Mouse (Mus musculus) forebrain, embryonic 16.5 days (tissue): ENCODE data around the gene Adgrl3. TPM values are rescaled to one million over a fixed set of nuclear protein-coding genes. Genes with fewer than 3 reads are reported as not detected.

ENCODE experiments used
- ATAC-seq: fragments of 200-750 bp; cut with Nextera tagmentation; 2 replicates; pipeline ENCODE4 v1.8.0; 2017; ENCODE audit warnings: mild to moderate bottlenecking, moderate library complexity
- H3K27ac ChIP-seq: fragments of 300-500 bp; sonication (generic); 2 replicates; pipeline ENCODE4 v1.5.1; 2014; ENCODE audit warnings: low read length, control low read depth
- H3K27me3 ChIP-seq: fragments of 300-500 bp; sonication (generic); replicated peaks from 2 replicates; pipeline ENCODE4 v1.6.1; 2014; ENCODE audit warnings: low read length; ENCODE audit not compliant: control insufficient read depth, insufficient read depth
- H3K36me3 ChIP-seq: fragments of 300-500 bp; sonication (generic); 2 replicates; pipeline ENCODE4 v1.6.1; 2014; ENCODE audit not compliant: control insufficient read depth, insufficient read depth
- H3K4me1 ChIP-seq: fragments of 300-500 bp; sonication (generic); replicated peaks from 2 replicates; pipeline ENCODE4 v1.6.1; 2014; ENCODE audit warnings: low read length; ENCODE audit not compliant: control insufficient read depth, insufficient read depth
- H3K4me2 ChIP-seq: fragments of 300-500 bp; sonication (generic); 2 replicates; pipeline ENCODE4 v1.6.1; 2014; ENCODE audit warnings: mild to moderate bottlenecking, low read length, control low read depth
- H3K4me3 ChIP-seq: fragments of 300-500 bp; sonication (generic); replicated peaks from 2 replicates; pipeline ENCODE4 v1.5.1; 2014; ENCODE audit warnings: mild to moderate bottlenecking, low read length, control low read depth
- H3K9ac ChIP-seq: fragments of 300-500 bp; sonication (generic); replicated peaks from 2 replicates; pipeline ENCODE4 v1.6.1; 2014; ENCODE audit warnings: low read depth, low read length, control low read depth
- H3K9me3 ChIP-seq: fragments of 300-500 bp; sonication (generic); 2 replicates; pipeline ENCODE4 v1.6.1; 2016; ENCODE audit warnings: low read length; ENCODE audit not compliant: control insufficient read depth
- WGBS: fragments of 180-500 bp; shearing (Covaris S2); extraction: QIAGEN DNeasy Blood & Tissue Kit; methylation state at CpG from one replicate; pipeline ENCODE4 v1.1.7; 2014; 5-methylcytosine and 5-hydroxymethylcytosine counted together
- polyA plus RNA-seq: library from polyadenylated mRNA; unstranded; fragments of >200 nt; fragmentation: Nextera tagmentation; extraction: Ambion mirVana; gene quantifications from 2 replicates; pipeline ENCODE4 v1.2.1, GENCODE M21; 2015

Adgrl3 gene
- polyA plus RNA-seq, 1 experiment from 2014 or later: 63.6 TPM

- Histone ChIP-seq H3K9me3 (no peaks in the 10 kb centered on the region), H3K4me3 (no peak overlapping the region), H3K4me2 (no peak overlapping the region), H3K9ac (no peak overlapping the region), H3K27me3 (no peaks in the 10 kb centered on the region), H3K36me3 (no peaks in the 10 kb centered on the region), H3K4me1 (peaks cover 3% of the 10 kb centered on the region; the same call in 1 of the 2 replicates), H3K27ac (no peak overlapping the region)
- WGBS: 80% methylated on average over 4 of the region's 4 CpGs
- no peak for ATAC-seq
Measured at GRCm38 (mm10) chr5:81326916-81327315, 307.0 kb downstream of the Adgrl3 start.

DNA sequence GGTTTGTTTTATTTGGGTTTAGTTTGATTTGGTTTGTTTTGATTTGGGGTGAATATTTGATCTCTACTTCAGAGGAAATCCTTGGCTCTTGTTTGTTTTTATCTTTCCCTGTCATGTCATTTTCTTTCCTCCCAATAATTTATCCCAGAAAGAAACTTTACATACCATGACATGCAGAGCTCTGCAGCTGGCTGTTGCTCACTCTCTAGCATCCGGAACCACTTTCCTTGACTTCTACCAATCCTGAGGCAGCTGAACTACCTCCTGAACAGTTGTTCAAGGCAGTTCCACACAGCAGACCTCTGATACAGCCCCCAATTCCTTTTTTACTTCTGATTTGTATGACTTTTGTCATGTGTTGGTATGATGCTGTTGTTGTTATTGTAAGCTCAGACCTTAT, 307.5 kb downstream of the Adgrl3 start:
- no peaks in the 10 kb centered on the region for H3K9me3 ChIP-seq
- WGBS: 92% methylated on average over 1 of the region's 1 CpGs
- H3K36me3 ChIP-seq: no peaks in the 10 kb centered on the region
- H3K27me3 ChIP-seq: no peaks in the 10 kb centered on the region
- no peak overlapping the region for H3K9ac ChIP-seq
- ATAC-seq: no peak
- H3K4me1 ChIP-seq: peaks cover 3% of the 10 kb centered on the region; the same call in 1 of the 2 replicates
- H3K4me2 ChIP-seq: no peak overlapping the region
- no peak overlapping the region for H3K4me3 ChIP-seq
- no peak overlapping the region for H3K27ac ChIP-seq

GRCm38 (mm10) chr5:81329571-81329971, 309.6 kb downstream of the Adgrl3 start:
- no peak overlapping the region; the same call in 1 of the 2 replicates for H3K9ac ChIP-seq
- H3K36me3 ChIP-seq: no peaks in the 10 kb centered on the region
- peak; percentile 28; the same call in 1 of the 2 replicates for ATAC-seq
- no peaks in the 10 kb centered on the region for H3K9me3 ChIP-seq
- H3K4me1 ChIP-seq: peaks cover 3% of the 10 kb centered on the region; the same call in 1 of the 2 replicates
- no peak overlapping the region for H3K4me3 ChIP-seq
- no peak overlapping the region for H3K27ac ChIP-seq
- H3K4me2 ChIP-seq: peak overlapping the region; percentile 31
- H3K27me3 ChIP-seq: no peaks in the 10 kb centered on the region
- 18% methylated on average over 18 of the region's 18 CpGs for WGBS

DNA sequence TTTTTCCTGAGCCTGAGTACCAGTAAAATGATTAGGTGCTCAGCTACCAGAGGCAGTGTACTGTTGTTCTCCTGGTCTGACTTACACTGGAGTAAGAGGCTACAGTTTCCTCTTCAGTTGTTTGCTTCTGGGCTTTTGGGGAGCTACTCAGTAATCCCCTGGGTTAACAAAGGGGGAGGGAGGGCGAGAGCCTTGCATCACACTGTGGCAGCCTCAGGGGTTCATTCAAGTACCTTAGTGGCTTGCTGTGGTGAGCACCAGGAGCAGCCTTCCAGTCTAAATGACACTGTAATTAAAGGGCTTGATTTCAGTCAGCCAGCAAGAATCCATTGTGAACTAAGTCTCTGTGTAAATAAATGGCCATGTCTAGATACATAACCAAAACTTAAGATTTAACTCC, 324.4 kb downstream of the Adgrl3 start:
- H3K4me2 ChIP-seq: no peak overlapping the region
- no peaks in the 10 kb centered on the region for H3K9me3 ChIP-seq
- no peak overlapping the region for H3K4me3 ChIP-seq
- 20% methylated on average over 1 of the region's 1 CpGs for WGBS
- H3K4me1 ChIP-seq: no peaks in the 10 kb centered on the region
- no peaks in the 10 kb centered on the region for H3K36me3 ChIP-seq
- no peak overlapping the region for H3K27ac ChIP-seq
- no peaks in the 10 kb centered on the region for H3K27me3 ChIP-seq
- no peak for ATAC-seq
- H3K9ac ChIP-seq: no peak overlapping the region

DNA sequence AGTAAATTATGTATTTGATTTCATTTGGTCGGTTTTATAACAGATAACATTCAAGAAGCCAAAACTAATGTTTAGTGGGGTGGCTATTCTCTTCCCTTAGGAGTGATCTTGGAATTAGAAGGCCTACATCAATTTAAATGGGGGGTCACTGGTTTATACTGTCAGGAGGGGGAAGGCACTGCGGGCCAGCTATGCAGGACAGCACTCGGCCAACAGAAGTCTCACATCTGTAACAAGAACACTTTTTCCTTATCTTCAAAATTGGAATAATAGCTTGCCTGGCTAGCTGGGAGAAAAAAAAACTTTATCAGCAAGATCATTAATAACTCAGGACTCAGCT, 325.1 kb downstream of the Adgrl3 start:
- 39% methylated on average over 3 of the region's 3 CpGs for WGBS
- ATAC-seq: no peak
- Histone ChIP-seq H3K4me3 (no peak overlapping the region), H3K4me2 (no peak overlapping the region), H3K9me3 (no peaks in the 10 kb centered on the region), H3K27ac (no peak overlapping the region), H3K36me3 (no peaks in the 10 kb centered on the region), H3K4me1 (no peaks in the 10 kb centered on the region), H3K9ac (no peak overlapping the region), H3K27me3 (no peaks in the 10 kb centered on the region)

DNA sequence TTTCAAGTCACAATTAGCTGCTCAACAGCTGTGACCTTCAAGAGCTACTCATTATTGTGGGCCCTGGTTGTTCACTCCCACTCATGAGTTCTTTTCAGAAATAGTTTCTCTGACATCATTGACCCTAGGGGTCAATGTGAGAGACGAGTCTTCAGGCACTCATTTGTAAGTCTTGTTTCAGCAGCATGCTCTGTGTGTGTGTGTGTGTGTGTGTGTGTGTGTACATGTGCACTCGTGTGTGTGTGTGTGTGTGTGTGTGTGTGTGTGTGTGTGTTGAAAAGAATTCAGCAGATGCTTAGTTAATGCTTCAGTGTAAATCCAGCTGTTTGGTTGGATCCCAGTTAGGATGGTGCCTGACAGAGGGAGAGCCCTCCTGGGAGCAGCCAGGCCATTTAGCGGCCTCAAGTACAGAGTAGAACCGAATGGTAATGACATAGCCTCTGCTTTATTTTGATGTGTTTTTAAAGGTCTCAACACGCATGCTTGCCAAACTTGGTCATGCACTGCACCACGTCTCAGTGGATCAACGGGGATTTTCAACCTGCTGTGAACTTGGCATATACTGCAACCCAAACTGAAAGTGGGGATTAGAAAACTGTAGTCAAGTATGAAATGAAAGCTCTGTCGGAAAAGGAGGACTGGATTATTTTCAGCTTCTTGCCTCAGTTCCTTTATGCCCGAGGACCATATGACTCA, 325.6 kb downstream of the Adgrl3 start:
- ATAC-seq: no peak
- Histone ChIP-seq H3K9ac (no peak overlapping the region), H3K27ac (no peak overlapping the region), H3K27me3 (no peaks in the 10 kb centered on the region), H3K4me2 (no peak overlapping the region), H3K36me3 (no peaks in the 10 kb centered on the region), H3K4me1 (no peaks in the 10 kb centered on the region), H3K9me3 (no peaks in the 10 kb centered on the region), H3K4me3 (no peak overlapping the region)
- WGBS: 32% methylated on average over 9 of the region's 9 CpGs

GRCm38 (mm10) chr5:81347571-81347970, 327.6 kb downstream of the Adgrl3 start:
- no peaks in the 10 kb centered on the region for H3K36me3 ChIP-seq
- H3K27me3 ChIP-seq: 0 out of 2 replicates have a peak, but pooled peaks cover 3% of the 10 kb centered on the region
- H3K4me1 ChIP-seq: no peaks in the 10 kb centered on the region
- no peak overlapping the region for H3K9ac ChIP-seq
- WGBS: 60% methylated on average over 4 of the region's 4 CpGs
- ATAC-seq: no peak
- H3K4me2 ChIP-seq: no peak overlapping the region
- H3K4me3 ChIP-seq: no peak overlapping the region
- no peak overlapping the region for H3K27ac ChIP-seq
- H3K9me3 ChIP-seq: no peaks in the 10 kb centered on the region

GRCm38 (mm10) chr5:81359560-81359959, 339.6 kb downstream of the Adgrl3 start:
- no peak overlapping the region for H3K27ac ChIP-seq
- H3K27me3 ChIP-seq: peaks cover 2% of the 10 kb centered on the region; the same call in 1 of the 2 replicates

GRCm38 (mm10) chr5:81364198-81364643, 344.3 kb downstream of the Adgrl3 start:
- H3K4me1 ChIP-seq: peaks cover 6% of the 10 kb centered on the region
- H3K27me3 ChIP-seq: peaks cover 2% of the 10 kb centered on the region; the same call in 1 of the 2 replicates
- peak; percentile 39 for ATAC-seq
- WGBS: 59% methylated on average over 8 of the region's 8 CpGs
- H3K36me3 ChIP-seq: no peaks in the 10 kb centered on the region
- no peaks in the 10 kb centered on the region for H3K9me3 ChIP-seq
- H3K4me3 ChIP-seq: no peak overlapping the region
- H3K4me2 ChIP-seq: no peak overlapping the region
- H3K9ac ChIP-seq: no peak overlapping the region
- no peak overlapping the region for H3K27ac ChIP-seq

More at GRCm38 (mm10) chr5:81359560-81359959, 339.6 kb downstream of the Adgrl3 start:
- Histone ChIP-seq H3K4me3 (no peak overlapping the region), H3K9ac (no peak overlapping the region), H3K4me1 (peaks cover 6% of the 10 kb centered on the region), H3K9me3 (no peaks in the 10 kb centered on the region), H3K4me2 (no peak overlapping the region), H3K36me3 (no peaks in the 10 kb centered on the region)
- WGBS: 8% methylated on average over 2 of the region's 2 CpGs
- ATAC-seq: peak; percentile 98
